Mouse (Mus musculus) CH12.LX (cell line): Measurements from ENCODE around the gene Tulp4.

Experiments
- CTCF ChIP-seq, 2 experiments: IDR thresholded peaks in 1 of 2; conservative IDR thresholded peaks in 1 of 2; 2 replicates each; pipeline ENCODE4 v1.5.1; 2011 to 2012; ENCODE audit warnings: low read depth in 2 of 2, low read length in 2 of 2, improper control_type of control experiment in 1 of 2, inconsistent platforms in 1 of 2, mild to moderate bottlenecking in 1 of 2, moderate library complexity in 1 of 2
- MAZ ChIP-seq: IDR thresholded peaks from 2 replicates; pipeline ENCODE4 v1.6.1; 2012; ENCODE audit warnings: low read depth, mild to moderate bottlenecking, inconsistent platforms, low read length, improper control_type of control experiment, moderate library complexity
- NRF1 ChIP-seq: IDR thresholded peaks from 2 replicates; pipeline ENCODE4 v1.6.1; 2014; ENCODE audit warnings: low read depth, mild to moderate bottlenecking, inconsistent platforms, low read length, improper control_type of control experiment, moderate library complexity
- ZMIZ1 ChIP-seq: IDR thresholded peaks from 2 replicates; pipeline ENCODE4 v1.6.1; 2012; ENCODE audit warnings: low read depth, mild to moderate bottlenecking, inconsistent platforms, low read length, improper control_type of control experiment

DNA sequence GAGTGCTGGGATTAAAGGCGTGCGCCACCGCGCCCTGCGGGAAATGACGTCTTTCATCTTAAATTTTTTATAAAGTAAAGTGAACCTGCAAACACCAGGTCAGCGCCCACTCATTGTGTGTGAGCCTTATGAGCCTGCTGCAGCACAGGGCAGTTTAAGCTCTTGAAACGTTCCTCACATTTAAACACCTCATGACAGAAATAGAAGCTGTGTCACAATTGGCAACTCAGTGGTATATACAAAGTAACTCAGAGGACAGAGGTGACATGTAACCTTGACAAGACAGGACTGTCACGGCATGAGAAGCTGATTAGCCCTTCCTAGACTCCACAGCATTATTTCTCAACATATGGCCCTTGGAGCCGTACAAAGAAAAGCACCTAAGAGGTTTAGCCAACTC, 110.3 kb downstream of the Tulp4 start:
- TF ChIP-seq MAZ (no peak), CTCF (conservative IDR thresholded peaks at IDR 0.05 in 1 of 2, IDR thresholded peaks at IDR 0.05 in 1 of 2; ENCODE audit: low read depth in 2 of 2, low read length in 2 of 2) (no peak), NRF1 (no peak), ZMIZ1 (no peak)
